ENCODE assay signal across 33 mouse cellular contexts in genomic region chr11:54539031-54539430, GRCm38 (mm10).
"Had no signal": no experiment of that assay in that cellular context is flagged by ENCODE, and none has a peak within 500 bp of the region (broad histone marks: within the 10 kb centered on the region; RNA-seq: fewer than 3 reads in every experiment).

No protein-coding gene starts in this region.

- H3K36me3 ChIP-seq: heart, embryonic 13.5 days; heart, embryonic 15.5 days; hindbrain, embryonic 10.5 days; hindbrain, embryonic 12.5 days; hindbrain, embryonic 13.5 days; hindbrain, embryonic 15.5 days; intestine, embryonic 15.5 days; kidney, embryonic 15.5 days had no signal

- H3K27ac ChIP-seq: heart, embryonic 13.5 days; heart, embryonic 15.5 days; hindbrain, embryonic 10.5 days; hindbrain, embryonic 12.5 days; hindbrain, embryonic 13.5 days; hindbrain, embryonic 14.5 days; hindbrain, embryonic 15.5 days; hindbrain, postnatal 0 days; intestine, embryonic 15.5 days; kidney, embryonic 15.5 days; kidney, postnatal 0 days; left cerebral cortex, adult 2 months had no signal

- H3K4me3 ChIP-seq: heart, embryonic 13.5 days; heart, embryonic 15.5 days; hindbrain, embryonic 10.5 days; hindbrain, embryonic 12.5 days; hindbrain, embryonic 13.5 days; hindbrain, embryonic 15.5 days; intestine, embryonic 15.5 days; kidney, embryonic 15.5 days; layer of hippocampus, adult 2 months; left cerebral cortex, adult 2 months had no signal

- H3K27me3 ChIP-seq: heart, embryonic 13.5 days; heart, embryonic 15.5 days; hindbrain, embryonic 12.5 days; hindbrain, embryonic 13.5 days; hindbrain, embryonic 15.5 days; intestine, embryonic 15.5 days; kidney, embryonic 15.5 days had no signal

- H3K4me1 ChIP-seq: hindbrain, embryonic 12.5 days; hindbrain, embryonic 13.5 days; hindbrain, embryonic 15.5 days; intestine, embryonic 15.5 days; kidney, embryonic 15.5 days had no signal

- H3K9me3 ChIP-seq: heart, embryonic 13.5 days; heart, embryonic 15.5 days; hindbrain, embryonic 10.5 days; hindbrain, embryonic 12.5 days; hindbrain, embryonic 13.5 days; hindbrain, embryonic 15.5 days; intestine, embryonic 15.5 days; kidney, embryonic 15.5 days had no signal

- DNase-seq: heart, postnatal 10 days; heart, postnatal 14 days; heart, postnatal 36 days; heart, postnatal 4 days; kidney, adult 11 months; kidney, adult 18-20 months; kidney, adult 2 months; kidney, adult 8-10 months; kidney, adult 9 months; kidney, postnatal 10 days; kidney, postnatal 14 days; kidney, postnatal 25 days; kidney, postnatal 36 days; kidney, postnatal 4 days; layer of hippocampus, adult 9-11 months; layer of hippocampus, postnatal 36 days had no signal

- ATAC-seq: hindbrain, embryonic 16.5 days; hindbrain, postnatal 0 days; inflammation-experienced regulatory T-cells, adult 6 months; intestine, embryonic 15.5 days; intestine, embryonic 16.5 days had no signal

- H3K9ac ChIP-seq: heart, embryonic 13.5 days; heart, embryonic 15.5 days; hindbrain, embryonic 12.5 days; hindbrain, embryonic 13.5 days; hindbrain, embryonic 14.5 days; hindbrain, embryonic 15.5 days; intestine, embryonic 15.5 days; kidney, embryonic 15.5 days had no signal

- H3K4me2 ChIP-seq: heart, embryonic 11.5 days; heart, embryonic 13.5 days; heart, embryonic 15.5 days; hindbrain, embryonic 12.5 days; hindbrain, embryonic 13.5 days; hindbrain, embryonic 14.5 days; hindbrain, embryonic 15.5 days; intestine, embryonic 15.5 days; kidney, embryonic 15.5 days had no signal
